Mouse (Mus musculus) spleen, adult 2 months (tissue): ENCODE results near the gene Gm20388. TPM values are rescaled to one million over a fixed set of nuclear protein-coding genes. Genes with fewer than 3 reads are reported as not detected.

ENCODE experiments used
- DNase-seq, 2 experiments: peaks; one replicate each; pipeline versions ENCODE4 v3.0.0 to v3.0.0-alpha.2; 2012 to 2021; ENCODE audit warnings: low spot score in 2 of 2, low read depth in 1 of 2
- H3K27ac ChIP-seq: fragments of 200-500 bp; 2 replicates; pipeline ENCODE4 v1.5.1; 2012; ENCODE audit warnings: low read length, inconsistent platforms; ENCODE audit not compliant: insufficient read depth
- H3K27me3 ChIP-seq: fragments of 200-500 bp; 2 replicates; pipeline ENCODE4 v1.6.1; 2012; ENCODE audit warnings: mild to moderate bottlenecking, moderate library complexity, low read length, inconsistent platforms; ENCODE audit not compliant: control insufficient read depth, insufficient read depth
- H3K36me3 ChIP-seq: fragments of 200-500 bp; 2 replicates; pipeline ENCODE4 v1.6.1; 2012; ENCODE audit warnings: mild to moderate bottlenecking, low read length, inconsistent platforms; ENCODE audit not compliant: control insufficient read depth, insufficient read depth
- H3K4me1 ChIP-seq: fragments of 200-500 bp; 2 replicates; pipeline ENCODE4 v1.6.1; 2011; ENCODE audit warnings: inconsistent platforms; ENCODE audit not compliant: control insufficient read depth, insufficient read depth, insufficient read length
- H3K4me3 ChIP-seq: fragments of 200-500 bp; 2 replicates; pipeline ENCODE4 v1.5.1; 2011; ENCODE audit warnings: mild to moderate bottlenecking, inconsistent platforms; ENCODE audit not compliant: insufficient read depth, insufficient read length; ENCODE audit errors: extremely low read depth
- CTCF ChIP-seq: fragments of 200-500 bp; IDR thresholded peaks from 2 replicates; pipeline ENCODE4 v1.5.1; 2011; ENCODE audit warnings: mild to moderate bottlenecking, inconsistent platforms; ENCODE audit not compliant: insufficient read depth, insufficient read length, insufficient replicate concordance; ENCODE audit errors: extremely low read depth
- POLR2A ChIP-seq: fragments of 200-500 bp; IDR thresholded peaks from 2 replicates; pipeline ENCODE4 v1.6.1; 2011; ENCODE audit warnings: low read depth, low read length, inconsistent platforms
- WGBS: fragments of 180-500 bp; shearing (Covaris S2); methylation state at CpG from one replicate; pipeline ENCODE4 v1.1.7; 2018; 5-methylcytosine and 5-hydroxymethylcytosine counted together
- polyA plus RNA-seq: library from polyadenylated mRNA; depleted of rRNA; stranded (reverse); fragments of >200 nt; gene quantifications from 2 replicates; pipeline ENCODE4 v1.2.3, GENCODE M21; 2012

Gm20388 gene
- polyA plus RNA-seq, 1 experiment = 26.1 TPM

DNA sequence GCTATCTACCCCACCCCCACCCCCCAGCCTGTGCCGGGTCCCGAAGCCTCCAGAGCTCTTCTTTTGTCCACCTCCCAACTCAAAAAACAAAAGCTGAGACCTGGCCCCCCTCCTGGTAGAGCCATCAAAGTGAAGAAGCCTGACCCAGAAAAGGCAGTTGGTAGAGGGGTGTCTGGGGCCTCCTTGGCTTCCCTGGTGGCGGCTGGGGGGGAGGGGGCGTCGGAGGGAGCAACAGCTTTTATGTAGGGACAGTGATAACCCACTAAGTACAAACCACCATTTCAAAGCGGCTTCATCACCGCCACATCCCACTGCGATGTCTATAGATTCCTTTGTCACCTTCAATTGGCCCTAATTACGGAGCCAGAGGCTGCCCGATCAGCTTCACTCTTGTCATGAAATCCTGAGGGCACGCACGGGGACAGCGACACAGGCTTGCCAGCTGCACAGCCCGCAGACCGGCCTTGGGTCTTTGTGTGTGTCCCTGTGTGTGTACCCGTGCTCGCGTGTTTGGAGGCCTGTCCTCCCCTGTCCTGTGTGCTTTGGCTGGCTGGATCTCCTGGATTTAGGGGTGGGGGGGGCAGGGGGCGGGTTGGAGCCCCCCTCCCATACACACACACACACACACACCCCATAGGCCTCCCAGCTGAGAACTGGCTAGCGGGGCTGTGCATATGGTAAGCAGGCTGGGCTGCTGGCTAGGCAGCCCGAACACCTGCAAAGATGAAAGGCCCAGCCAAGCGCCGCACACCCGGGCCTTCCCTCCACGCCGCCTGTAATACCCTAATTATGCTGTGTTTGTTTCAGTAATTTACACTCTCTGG, 603.2 kb downstream of the Gm20388 start:
- Histone ChIP-seq H3K27ac (no peak overlapping the region), H3K27me3 (no peaks in the 10 kb centered on the region), H3K4me1 (peaks cover 13% of the 10 kb centered on the region; the same call in 1 of the 2 replicates), H3K4me3 (no peak overlapping the region), H3K36me3 (no peaks in the 10 kb centered on the region; the same call in 1 of the 2 replicates)
- WGBS = 80% methylated on average over 26 of the region's 26 CpGs
- DNase-seq = no peak
- TF ChIP-seq CTCF = no peak
- TF ChIP-seq POLR2A = no peak

- 91% methylated on average over 2 of the region's 2 CpGs for WGBS
- no peaks in the 10 kb centered on the region; the same call in 1 of the 2 replicates for H3K36me3 ChIP-seq
These were observed 604.6 kb downstream of the Gm20388 start for GRCm38 (mm10) chr8:120515214-120515613.

GRCm38 (mm10) chr8:120515650-120516049, 605.0 kb downstream of the Gm20388 start:
- Histone ChIP-seq H3K4me1 (peaks cover under 1% of the 10 kb centered on the region; the same call in 1 of the 2 replicates), H3K4me3 (no peak overlapping the region), H3K27me3 (no peaks in the 10 kb centered on the region), H3K36me3 (no peaks in the 10 kb centered on the region; the same call in 1 of the 2 replicates), H3K27ac (no peak overlapping the region)
- 86% methylated on average over 6 of the region's 6 CpGs for WGBS
- DNase-seq = no peak
- no peak for TF ChIP-seq CTCF
- no peak for TF ChIP-seq POLR2A

More at GRCm38 (mm10) chr8:120515214-120515613, 604.6 kb downstream of the Gm20388 start:
- Histone ChIP-seq H3K4me1 (peaks cover 4% of the 10 kb centered on the region; the same call in 1 of the 2 replicates), H3K27ac (no peak overlapping the region), H3K4me3 (no peak overlapping the region), H3K27me3 (no peaks in the 10 kb centered on the region)
- TF ChIP-seq POLR2A (no peak), CTCF (no peak)
- DNase-seq = no peak

- no peak for TF ChIP-seq POLR2A
- TF ChIP-seq CTCF = no peak
- Histone ChIP-seq H3K27ac (no peak overlapping the region), H3K36me3 (no peaks in the 10 kb centered on the region; the same call in 1 of the 2 replicates), H3K4me1 (no peaks in the 10 kb centered on the region), H3K4me3 (no peak overlapping the region), H3K27me3 (no peaks in the 10 kb centered on the region)
- DNase-seq = no peak
- 81% methylated on average over 12 of the region's 12 CpGs for WGBS
These were observed 605.6 kb downstream of the Gm20388 start for GRCm38 (mm10) chr8:120516182-120516755.

DNA sequence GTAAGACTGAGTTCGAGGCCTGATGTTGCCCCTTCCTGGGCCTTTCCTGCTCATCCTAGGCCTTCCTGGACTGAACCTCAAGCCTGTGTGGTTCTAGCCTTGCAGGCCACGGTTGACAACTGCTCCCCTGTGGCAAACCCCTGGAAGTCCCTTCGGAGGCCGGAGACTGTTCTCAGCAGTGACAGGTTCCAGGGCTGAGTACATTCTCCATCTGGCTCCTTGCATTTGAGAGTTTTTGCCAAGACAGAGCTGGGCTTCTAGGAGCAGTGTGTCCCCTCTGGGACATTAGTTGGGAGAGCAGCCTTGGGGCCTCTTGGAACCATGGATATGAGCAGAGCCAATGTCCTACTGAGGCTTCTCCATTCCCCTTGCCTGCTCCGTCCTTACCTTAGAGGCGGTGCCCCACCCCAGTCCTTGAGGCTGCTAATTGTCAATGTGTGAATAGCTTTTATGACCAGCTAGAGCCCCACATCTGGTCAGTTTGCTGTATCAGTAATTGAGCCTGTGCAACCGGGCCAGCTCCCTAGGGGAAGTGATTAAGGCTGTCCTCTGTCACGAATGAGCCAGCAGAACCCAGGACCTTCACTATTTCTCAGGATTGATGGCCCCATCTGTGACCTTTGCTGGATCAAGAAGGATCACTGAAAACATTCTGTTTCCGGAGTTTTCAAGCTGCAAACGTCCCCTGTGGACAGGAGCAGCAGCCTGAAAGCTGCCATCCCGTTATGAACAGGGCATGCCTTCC, 607.2 kb downstream of the Gm20388 start:
- Histone ChIP-seq H3K4me3 (no peak overlapping the region), H3K27ac (no peak overlapping the region), H3K27me3 (no peaks in the 10 kb centered on the region), H3K36me3 (no peaks in the 10 kb centered on the region; the same call in 1 of the 2 replicates), H3K4me1 (no peaks in the 10 kb centered on the region)
- no peak for DNase-seq
- 88% methylated on average over 11 of the region's 11 CpGs for WGBS
- TF ChIP-seq POLR2A = no peak
- no peak for TF ChIP-seq CTCF

- Histone ChIP-seq H3K27me3 (no peaks in the 10 kb centered on the region), H3K27ac (no peak overlapping the region), H3K36me3 (no peaks in the 10 kb centered on the region), H3K4me3 (no peak overlapping the region), H3K4me1 (no peaks in the 10 kb centered on the region)
- no peak for DNase-seq
- no peak for TF ChIP-seq CTCF
- TF ChIP-seq POLR2A = no peak
- WGBS = 94% methylated on average over 14 of the region's 14 CpGs
These were observed 608.3 kb downstream of the Gm20388 start for GRCm38 (mm10) chr8:120518736-120519534.
